Mouse (Mus musculus): ENCODE results near the gene Olfr371.

Gene Olfr371

DNA sequence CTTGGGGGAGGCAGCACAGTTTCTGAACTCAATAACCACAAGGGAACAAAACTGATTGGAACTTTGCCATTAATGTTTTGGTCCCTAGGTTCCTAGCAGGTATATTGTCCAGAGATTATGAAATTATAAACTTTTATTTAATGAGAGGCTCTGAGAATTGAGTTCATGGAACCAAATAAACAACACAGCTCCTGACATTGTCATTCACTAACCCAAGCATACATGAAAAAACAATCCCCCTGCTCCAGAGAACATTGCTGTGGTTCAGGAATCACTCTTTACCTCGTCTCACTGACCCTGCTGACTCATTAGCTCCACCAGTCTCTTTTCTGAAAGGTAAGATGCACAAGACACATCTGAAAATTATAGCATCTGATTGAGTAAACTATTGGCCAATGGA lies at the start of gene Olfr371:
Gene Olfr371, plus strand, starts transcription at position 301 of the 400 bp plus-strand sequence.
- DNase-seq, result no peak

DNA sequence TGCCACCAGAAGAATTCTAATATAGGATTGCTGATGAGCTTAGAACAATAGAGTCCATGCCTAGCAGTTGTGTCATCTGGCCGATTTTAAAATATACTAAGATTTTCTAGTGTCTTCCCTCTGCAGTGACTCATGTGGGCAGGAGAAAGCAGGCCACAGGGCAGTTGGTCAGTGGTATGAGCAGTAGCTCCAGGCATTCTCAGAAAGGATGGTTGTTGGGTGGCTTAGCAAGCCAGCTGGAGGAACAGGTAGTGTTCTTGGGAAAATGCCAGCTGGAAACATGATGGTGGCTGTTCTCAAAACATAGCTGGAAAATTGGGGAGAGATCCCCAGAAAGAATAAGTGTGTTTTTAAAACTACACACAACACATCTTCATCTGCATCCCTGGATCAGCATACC lies 33.4 kb upstream of the Olfr371 start:
- no peak for DNase-seq

GRCm38 (mm10) chr8:85220220-85220619 lies 5.6 kb upstream of the Olfr371 start:
- DNase-seq, result no peak

DNA sequence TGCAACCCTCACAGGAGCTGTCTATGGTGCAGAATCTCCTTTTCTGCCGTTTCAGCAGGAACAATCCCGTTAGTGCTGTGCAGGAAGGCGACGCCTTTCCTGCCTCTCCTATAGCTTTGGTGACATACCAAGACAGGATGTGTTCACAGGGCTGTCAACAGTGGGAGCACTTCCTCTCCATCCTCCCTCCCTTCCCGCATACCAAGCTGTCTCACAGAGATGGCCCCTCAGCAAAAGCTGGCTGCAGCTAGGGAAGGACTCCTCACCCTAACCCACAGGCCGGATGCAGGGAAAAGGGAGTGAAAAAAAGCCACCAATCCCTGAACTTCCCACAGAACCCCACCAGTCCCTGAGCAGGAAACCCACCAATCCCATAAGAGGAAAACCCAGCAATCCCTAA lies 4.8 kb upstream of the Olfr371 start:
- no peak for DNase-seq

- DNase-seq, result no peak
These were observed 1.5 kb downstream of the Olfr371 start for GRCm38 (mm10) chr8:85227297-85227696.
